Mouse (Mus musculus): ENCODE measurements around the gene Tedc1.

- TF ChIP-seq CTCF (IDR thresholded peaks at IDR 0.05; ENCODE audit: borderline replicate concordance, insufficient read depth, low read length): no peak
- TF ChIP-seq POLR2A (IDR thresholded peaks at IDR 0.05; ENCODE audit: low read depth, low read length): no peak
Measured at GRCm38 (mm10) chr12:113130732-113131131, 25.5 kb upstream of the Tedc1 start.
